Mouse (Mus musculus) spleen, postnatal 10 days (tissue): ENCODE results near the gene Cep295.
"Not testable (repeated sequence)": the region's sequence is repeated elsewhere in the genome, so short reads cannot be mapped to it uniquely, and the experiment has no call there.

Source experiments
- DNase-seq, 2 experiments: peaks; one replicate each; pipeline ENCODE4 v3.0.0; 2021 to 2022; ENCODE audit warnings: low spot score in 2 of 2

Cep295 gene

DNA sequence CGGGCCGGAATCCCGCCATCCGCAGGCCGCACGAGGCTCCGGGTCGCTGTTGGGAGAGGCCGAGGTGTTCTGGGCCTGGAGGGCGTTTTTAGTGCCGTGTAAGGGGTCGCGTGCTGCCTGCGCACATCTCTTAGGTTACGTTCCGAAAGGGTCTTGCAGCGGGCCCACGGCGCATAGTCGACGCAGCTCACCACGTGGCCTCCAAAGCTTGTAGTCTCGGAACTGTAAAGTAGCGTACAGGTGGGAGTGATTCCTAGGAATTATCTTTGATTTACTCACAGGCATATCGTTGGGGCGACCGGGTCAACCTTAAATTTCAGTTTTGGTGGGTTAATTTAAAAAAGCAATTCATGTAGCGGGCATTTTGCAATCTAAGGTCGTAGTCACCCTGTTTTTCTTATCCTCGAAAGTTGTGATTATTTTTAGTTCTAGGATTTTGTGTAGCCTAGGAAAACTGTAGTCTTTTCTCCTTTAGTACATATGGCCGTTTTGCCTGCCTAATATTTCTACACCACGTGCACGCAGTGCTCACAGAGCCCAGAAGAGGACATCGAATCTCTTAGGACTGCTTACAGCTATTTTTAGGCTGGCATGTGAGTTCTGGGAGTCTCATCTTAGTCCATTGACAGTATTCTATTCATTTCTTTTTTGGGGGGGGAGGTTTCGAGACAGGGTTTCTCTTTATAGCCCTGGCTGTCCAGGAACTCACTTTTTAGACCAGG, 51.0 kb downstream of the Cep295 start, which contains the start of gene 4931406C07Rik:
TSS of gene 4931406C07Rik (minus strand) at position 51 of the 722 bp plus-strand sequence.
- DNase-seq = no peak

- peak; percentile 99 for DNase-seq
Observed at GRCm38 (mm10) chr9:15305503-15306397, 51.8 kb downstream of the Cep295 start, which contains the start of gene Taf1d. Gene Taf1d, plus strand, starts transcription at chr9:15306214.

- DNase-seq = no peak
Observed at GRCm38 (mm10) chr9:15302881-15303280, 54.7 kb downstream of the Cep295 start.

DNA sequence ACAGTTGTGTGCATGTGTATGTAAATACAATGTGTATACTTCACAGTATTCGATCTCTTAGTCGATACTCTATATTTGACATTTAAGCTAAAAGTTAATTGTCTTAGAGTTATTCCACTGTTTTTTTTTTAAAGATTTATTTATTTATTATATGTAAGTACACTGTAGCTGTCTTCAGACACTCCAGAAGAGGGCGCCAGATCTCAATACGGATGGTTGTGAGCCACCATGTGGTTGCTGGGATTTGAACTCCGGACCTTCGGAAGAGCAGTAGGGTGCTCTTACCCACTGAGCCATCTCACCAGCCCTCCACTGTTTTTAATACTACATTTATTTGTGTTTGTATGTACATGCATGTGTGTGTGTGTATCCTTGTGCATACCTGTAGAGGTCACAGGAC, 55.6 kb downstream of the Cep295 start:
- not testable (repeated sequence) for DNase-seq

- DNase-seq = no peak
Observed at GRCm38 (mm10) chr9:15301399-15301798, 56.2 kb downstream of the Cep295 start.

DNA sequence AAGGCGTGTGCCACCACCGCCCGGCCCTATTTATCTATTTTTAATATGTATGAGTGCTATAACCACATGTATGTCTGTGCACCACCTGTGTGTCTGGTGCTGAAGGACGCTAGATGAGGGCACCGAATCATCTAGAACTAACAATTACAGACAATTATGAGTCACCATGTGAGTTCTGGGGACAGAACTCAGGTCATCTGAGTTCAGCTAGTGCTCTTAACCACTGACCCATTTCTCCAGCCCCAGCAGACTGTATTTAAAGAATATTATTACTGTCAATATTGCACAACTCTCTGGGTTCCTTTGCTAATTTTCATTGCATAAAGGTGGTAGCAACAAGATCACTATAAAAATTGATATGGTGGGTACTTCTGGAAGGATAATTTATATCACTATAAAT, 57.5 kb downstream of the Cep295 start:
- DNase-seq = no peak

DNA sequence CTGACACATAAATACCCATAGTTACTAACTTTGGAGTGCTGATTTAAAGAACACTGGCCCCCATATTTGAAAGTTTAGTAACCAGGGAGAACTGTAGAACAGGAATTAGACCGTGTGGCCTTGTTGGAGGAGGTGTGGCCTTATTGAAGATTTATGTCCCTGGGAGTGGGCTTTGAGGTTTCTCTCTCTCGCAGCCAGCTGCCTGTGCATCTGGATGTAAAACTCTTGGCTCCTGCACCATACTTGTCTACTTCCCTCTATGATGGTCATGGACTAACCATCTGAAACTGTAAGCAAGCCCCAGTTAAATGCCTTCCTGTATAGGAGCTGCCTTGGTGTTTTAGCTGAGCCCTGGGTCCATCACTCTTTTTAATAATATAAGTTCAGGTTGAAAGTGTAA, 59.1 kb downstream of the Cep295 start:
- no peak for DNase-seq

DNA sequence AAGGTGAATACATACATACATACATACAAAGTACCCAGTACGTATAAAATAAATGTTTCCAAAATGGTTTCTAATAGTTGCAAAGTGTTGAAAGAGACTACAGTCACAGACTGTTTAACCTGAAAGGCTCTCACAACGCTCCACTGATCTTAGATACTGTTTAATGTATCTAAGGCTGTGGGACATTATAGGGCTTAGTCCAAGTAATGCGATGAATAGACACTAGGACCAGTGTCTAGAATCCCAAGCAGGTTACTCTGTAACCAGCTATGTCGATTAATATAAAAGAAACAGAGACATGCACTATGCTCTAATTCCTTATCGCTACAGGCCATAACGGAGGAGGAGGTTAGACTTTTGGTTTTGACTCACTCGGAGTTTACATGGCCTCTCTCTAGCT, 60.5 kb downstream of the Cep295 start:
- DNase-seq = no peak

- no peak for DNase-seq
Observed at GRCm38 (mm10) chr9:15289251-15289650, 68.3 kb downstream of the Cep295 start.

- no peak for DNase-seq
Observed at GRCm38 (mm10) chr9:15288402-15288801, 69.2 kb downstream of the Cep295 start.

GRCm38 (mm10) chr9:15287846-15288245, 69.7 kb downstream of the Cep295 start:
- no peak for DNase-seq

GRCm38 (mm10) chr9:15285443-15285842, 72.1 kb downstream of the Cep295 start:
- peak in 1 of 2 experiments; percentile 52 for DNase-seq

DNA sequence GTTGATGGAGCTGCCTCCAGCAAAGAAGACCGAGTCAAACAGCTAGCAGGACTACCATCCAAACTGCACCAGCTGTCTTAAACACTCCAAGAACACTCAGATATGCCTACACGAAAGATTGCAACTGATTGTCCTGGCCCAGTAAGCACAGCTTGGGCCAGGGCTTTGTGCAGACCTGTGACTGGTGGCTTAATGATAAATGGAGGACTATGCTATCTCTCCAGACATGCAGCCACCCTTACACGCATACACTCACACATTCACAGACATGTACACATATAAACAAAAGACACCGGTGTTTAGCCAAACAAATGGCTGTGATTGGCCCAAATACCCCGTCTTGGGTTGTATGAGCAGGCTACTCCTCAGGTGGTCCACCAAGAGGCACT, 77.1 kb downstream of the Cep295 start:
- DNase-seq = no peak

DNA sequence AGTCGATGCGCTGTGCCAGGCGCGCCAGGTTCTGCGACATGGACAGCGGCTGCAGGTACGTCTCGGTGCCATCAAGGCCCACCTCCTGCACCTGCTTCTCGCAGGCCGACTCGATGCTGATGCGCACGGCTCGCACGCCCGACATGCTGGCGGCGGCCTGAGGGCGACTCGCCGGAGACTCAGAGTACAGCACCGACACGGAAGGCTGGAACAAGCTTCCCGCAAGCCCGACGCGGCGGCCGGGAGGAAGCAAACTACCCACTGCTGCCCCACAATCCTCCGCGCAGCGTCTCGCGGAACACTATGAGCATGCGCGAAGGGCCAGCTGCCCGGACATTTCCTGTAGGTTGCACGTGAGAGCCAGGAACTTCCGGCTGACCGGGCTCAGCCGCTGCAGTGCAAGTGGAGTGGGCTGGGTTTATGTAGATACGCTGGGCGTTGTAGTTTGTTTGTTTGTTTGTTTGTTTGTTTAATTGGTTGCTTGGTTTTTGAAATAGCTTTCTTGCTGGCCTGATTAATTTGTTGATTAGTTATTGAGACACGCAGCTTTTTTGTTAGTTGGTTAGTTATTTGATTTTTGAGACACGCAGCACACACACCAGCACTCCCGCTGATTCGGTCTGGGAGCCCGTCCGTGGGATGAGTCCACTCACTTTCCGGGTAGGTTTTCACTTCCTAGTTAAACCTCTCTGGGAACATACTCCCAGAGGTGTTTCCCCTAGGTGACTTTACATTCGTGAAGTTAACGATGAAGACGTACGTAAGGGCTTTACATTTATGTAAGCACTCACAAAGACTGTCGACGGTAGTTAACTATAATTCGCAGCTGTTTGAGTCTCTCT, 77.7 kb downstream of the Cep295 start, which contains the start of gene Med17:
TSS of gene Med17 (minus strand) at position 283 of the 842 bp plus-strand sequence.
- peak; percentile 85 to 92 for DNase-seq

DNA sequence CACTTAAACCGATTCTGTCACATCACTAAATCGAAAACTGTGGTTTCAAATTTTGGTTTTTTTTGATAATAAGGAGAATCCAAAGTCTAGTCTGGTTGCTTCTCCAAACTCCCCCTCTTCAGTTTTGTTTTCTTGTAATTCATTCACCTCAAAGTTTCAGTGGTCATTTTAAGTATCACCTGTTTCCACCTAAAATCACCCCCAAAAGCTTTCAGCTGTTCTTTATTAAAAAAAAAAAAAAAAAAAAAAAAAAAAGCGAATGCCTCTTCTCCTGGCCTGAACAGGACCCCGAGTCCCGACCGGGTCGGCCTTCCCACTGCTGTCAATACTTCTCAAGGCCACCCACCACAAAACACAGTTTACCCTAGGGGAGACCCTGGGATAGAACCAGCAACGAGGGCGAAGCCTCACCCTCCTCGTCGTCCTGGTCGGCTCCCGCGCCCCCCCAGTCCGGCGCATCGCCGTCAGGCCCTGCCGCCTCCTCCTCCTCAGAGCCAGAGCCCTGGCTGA, 78.4 kb downstream of the Cep295 start:
- no peak for DNase-seq

DNA sequence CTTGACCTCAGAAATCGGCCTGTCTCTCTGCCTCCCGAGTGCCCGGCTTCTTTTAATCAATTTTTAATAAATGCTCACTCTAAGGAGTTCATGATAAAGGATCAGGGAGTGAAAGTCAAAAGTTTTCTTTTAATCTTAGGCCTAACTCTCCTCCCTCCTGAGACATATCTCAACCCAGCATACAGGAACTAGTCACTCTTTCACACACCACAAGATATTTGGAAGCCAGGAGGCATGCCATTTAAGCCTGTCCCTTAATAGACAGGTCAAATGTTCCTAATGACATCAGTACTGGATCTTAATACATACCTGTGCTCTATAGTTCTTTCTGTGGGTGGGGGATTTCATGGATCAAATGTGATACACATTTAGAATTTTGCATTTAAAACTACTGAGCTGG, 79.2 kb downstream of the Cep295 start:
- DNase-seq = no peak

- no peak for DNase-seq
Observed at GRCm38 (mm10) chr9:15276855-15277254, 80.7 kb downstream of the Cep295 start.

DNA sequence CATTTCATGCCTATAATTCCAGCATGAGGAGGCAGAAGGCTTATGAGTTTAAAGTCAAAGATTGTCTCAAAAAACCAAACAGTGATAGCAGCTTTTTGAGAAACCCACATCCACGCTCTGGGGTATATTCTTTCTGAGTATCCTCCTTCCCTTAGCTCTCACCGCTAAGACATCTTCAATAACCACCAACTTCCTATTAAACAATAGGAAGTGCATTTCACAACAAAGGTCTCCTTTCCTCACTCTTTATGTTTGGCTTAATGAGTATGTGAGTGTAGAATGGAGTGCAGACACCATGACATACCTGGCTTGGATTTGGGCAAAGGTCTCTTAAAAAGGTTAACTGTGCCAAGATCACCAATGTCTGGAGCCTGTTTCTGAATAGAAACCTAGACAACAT, 83.6 kb downstream of the Cep295 start:
- DNase-seq = no peak
